In the genomic region with DNA sequence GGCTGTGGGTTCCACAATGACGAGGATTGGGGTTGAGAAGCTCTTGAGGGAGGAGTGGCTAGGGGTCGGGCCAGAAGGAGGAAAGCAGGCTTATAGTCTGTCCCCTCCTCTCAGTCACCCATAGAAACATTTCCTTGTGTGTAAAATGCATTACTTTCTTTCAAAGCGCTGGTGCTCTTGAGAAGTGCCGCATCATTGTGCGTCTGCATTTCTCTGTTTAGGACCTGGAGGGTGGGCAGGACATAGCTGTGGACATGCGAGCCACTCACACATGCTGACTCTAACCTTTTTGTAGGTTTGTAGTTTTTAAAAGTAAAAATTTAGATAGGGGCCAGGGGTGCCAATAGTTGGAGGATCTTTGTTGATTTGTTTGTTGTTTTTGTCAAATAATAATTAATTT, we compare ENCODE assay signal across 17 mouse cellular contexts.
"Had no signal": no experiment of that assay in that cellular context is flagged by ENCODE, and none has a peak within 500 bp of the region (broad histone marks: within the 10 kb centered on the region; RNA-seq: fewer than 3 reads in every experiment).

No protein-coding gene starts in this region.

- H3K27ac ChIP-seq: layer of hippocampus, adult 2 months; limb, embryonic 12.5 days; lung, embryonic 15.5 days; macrophage; midbrain, embryonic 10.5 days; neural tube, embryonic 13.5 days; stomach, embryonic 15.5 days had no signal

- DNase-seq: kidney, adult 9 months; kidney, postnatal 10 days; kidney, postnatal 4 days; lung, postnatal 14 days; midbrain, embryonic 14.5 days; retina, postnatal 1 day; right cerebral cortex, postnatal 4 days; thymus, postnatal 36 days had no signal

- H3K9me3 ChIP-seq: limb, embryonic 12.5 days; lung, embryonic 15.5 days; midbrain, embryonic 10.5 days; neural tube, embryonic 13.5 days; stomach, embryonic 15.5 days had no signal

- H3K4me2 ChIP-seq: limb, embryonic 12.5 days; lung, embryonic 15.5 days; neural tube, embryonic 13.5 days; stomach, embryonic 15.5 days had no signal

- H3K4me3 ChIP-seq: layer of hippocampus, adult 2 months; limb, embryonic 12.5 days; lung, embryonic 15.5 days; midbrain, embryonic 10.5 days; neural tube, embryonic 13.5 days; stomach, embryonic 15.5 days had no signal

- H3K27me3 ChIP-seq: limb, embryonic 12.5 days; lung, embryonic 15.5 days; neural tube, embryonic 13.5 days; stomach, embryonic 15.5 days had no signal

- H3K4me1 ChIP-seq: limb, embryonic 12.5 days; lung, embryonic 15.5 days; neural tube, embryonic 13.5 days; stomach, embryonic 15.5 days had no signal

- ATAC-seq: inflammation-experienced regulatory T-cells, adult 6 months; intestine, postnatal 0 days had no signal

- H3K9ac ChIP-seq: limb, embryonic 12.5 days; lung, embryonic 15.5 days; neural tube, embryonic 13.5 days; stomach, embryonic 15.5 days had no signal

- H3K36me3 ChIP-seq: lung, embryonic 15.5 days; stomach, embryonic 15.5 days had no signal
